Mouse (Mus musculus) neural tube, embryonic 13.5 days (tissue): ENCODE measurements at regions not wholly inside any gene's neighbourhood (a gene's known extent, or its start where the extent isn't known, plus 50 kb on each side); places are given as distances from the start of the nearest gene placed in this dataset.

Experiments used
- ATAC-seq: fragments of 200-750 bp; cut with Nextera tagmentation; 2 replicates; pipeline ENCODE4 v1.8.0; 2017; ENCODE audit warnings: low read depth, mild to moderate bottlenecking, moderate TSS enrichment, moderate library complexity
- H3K27ac ChIP-seq: fragments of 300-500 bp; sonication (generic); replicated peaks from 2 replicates; pipeline ENCODE4 v1.5.1; 2015; ENCODE audit warnings: moderate library complexity, mild to moderate bottlenecking, inconsistent platforms
- H3K27me3 ChIP-seq: fragments of 300-500 bp; sonication (generic); 2 replicates; pipeline ENCODE4 v1.6.1; 2015; ENCODE audit warnings: mild to moderate bottlenecking, inconsistent platforms
- H3K36me3 ChIP-seq: fragments of 300-500 bp; sonication (generic); 2 replicates; pipeline ENCODE4 v1.6.1; 2015; ENCODE audit warnings: mild to moderate bottlenecking, inconsistent platforms
- H3K4me1 ChIP-seq: fragments of 300-500 bp; sonication (generic); replicated peaks from 2 replicates; pipeline ENCODE4 v1.6.1; 2015; ENCODE audit warnings: inconsistent platforms
- H3K4me2 ChIP-seq: fragments of 300-500 bp; sonication (generic); 2 replicates; pipeline ENCODE4 v1.6.1; 2015; ENCODE audit warnings: inconsistent platforms, mild to moderate bottlenecking, moderate library complexity
- H3K4me3 ChIP-seq: fragments of 300-500 bp; sonication (generic); 2 replicates; pipeline ENCODE4 v1.5.1; 2015; ENCODE audit warnings: mild to moderate bottlenecking, inconsistent platforms
- H3K9ac ChIP-seq: fragments of 300-500 bp; sonication (generic); 2 replicates; pipeline ENCODE4 v1.6.1; 2015; ENCODE audit warnings: moderate library complexity, mild to moderate bottlenecking, inconsistent platforms
- H3K9me3 ChIP-seq: fragments of 300-500 bp; sonication (generic); 2 replicates; pipeline ENCODE4 v1.6.1; 2016; ENCODE audit warnings: inconsistent platforms
- WGBS: fragments of 180-500 bp; shearing (Covaris S2); methylation state at CpG from one replicate; pipeline ENCODE4 v1.1.7; 2015; 5-methylcytosine and 5-hydroxymethylcytosine counted together

- ATAC-seq: no peak
- no peak overlapping the region for H3K9ac ChIP-seq
- no peaks in the 10 kb centered on the region for H3K27me3 ChIP-seq
- no peak overlapping the region for H3K4me3 ChIP-seq
- H3K27ac ChIP-seq: no peak overlapping the region
- WGBS: 61% methylated on average over 5 of the region's 5 CpGs
- H3K36me3 ChIP-seq: no peaks in the 10 kb centered on the region
- H3K4me2 ChIP-seq: no peak overlapping the region
- no peaks in the 10 kb centered on the region for H3K4me1 ChIP-seq
- H3K9me3 ChIP-seq: no peaks in the 10 kb centered on the region
Observed at GRCm38 (mm10) chr17:61960837-61961236, 920.3 kb downstream of the Efna5 start.

GRCm38 (mm10) chr17:61960017-61960813 is 920.9 kb downstream of the Efna5 start:
- Histone ChIP-seq H3K4me3 (no peak overlapping the region), H3K4me1 (no peaks in the 10 kb centered on the region), H3K9ac (no peak overlapping the region), H3K27ac (no peak overlapping the region), H3K36me3 (no peaks in the 10 kb centered on the region), H3K27me3 (no peaks in the 10 kb centered on the region), H3K9me3 (no peaks in the 10 kb centered on the region), H3K4me2 (no peak overlapping the region)
- WGBS: 76% methylated on average over 5 of the region's 5 CpGs
- no peak for ATAC-seq

GRCm38 (mm10) chr17:61917766-61918165 is 963.4 kb downstream of the Efna5 start:
- H3K9ac ChIP-seq: no peak overlapping the region
- H3K4me1 ChIP-seq: no peaks in the 10 kb centered on the region
- H3K36me3 ChIP-seq: no peaks in the 10 kb centered on the region
- no peak overlapping the region for H3K27ac ChIP-seq
- ATAC-seq: no peak
- H3K9me3 ChIP-seq: no peaks in the 10 kb centered on the region
- H3K4me2 ChIP-seq: no peak overlapping the region
- no peak overlapping the region for H3K4me3 ChIP-seq
- H3K27me3 ChIP-seq: no peaks in the 10 kb centered on the region

GRCm38 (mm10) chr17:61902898-61903297 is 978.2 kb downstream of the Efna5 start:
- Histone ChIP-seq H3K4me3 (no peak overlapping the region), H3K4me2 (no peak overlapping the region), H3K27me3 (no peaks in the 10 kb centered on the region), H3K4me1 (no peaks in the 10 kb centered on the region), H3K9me3 (no peaks in the 10 kb centered on the region), H3K27ac (no peak overlapping the region), H3K9ac (no peak overlapping the region), H3K36me3 (no peaks in the 10 kb centered on the region)
- WGBS: 94% methylated on average over 19 of the region's 19 CpGs
- ATAC-seq: no peak

- WGBS: 63% methylated on average over 4 of the region's 4 CpGs
- H3K27ac ChIP-seq: no peak overlapping the region
- no peak overlapping the region for H3K4me2 ChIP-seq
- no peaks in the 10 kb centered on the region for H3K4me1 ChIP-seq
- H3K36me3 ChIP-seq: no peaks in the 10 kb centered on the region
- no peak overlapping the region for H3K9ac ChIP-seq
- ATAC-seq: no peak
- no peaks in the 10 kb centered on the region for H3K27me3 ChIP-seq
- H3K4me3 ChIP-seq: no peak overlapping the region
- H3K9me3 ChIP-seq: no peaks in the 10 kb centered on the region
Observed at GRCm38 (mm10) chr17:61890631-61891030, 990.5 kb downstream of the Efna5 start.

GRCm38 (mm10) chr17:61866154-61866553 is 1015.0 kb downstream of the Efna5 start:
- H3K9ac ChIP-seq: no peak overlapping the region
- no peak overlapping the region for H3K4me2 ChIP-seq
- H3K9me3 ChIP-seq: no peaks in the 10 kb centered on the region
- H3K27me3 ChIP-seq: no peaks in the 10 kb centered on the region
- no peaks in the 10 kb centered on the region for H3K36me3 ChIP-seq
- 73% methylated on average over 4 of the region's 4 CpGs for WGBS
- no peaks in the 10 kb centered on the region for H3K4me1 ChIP-seq
- no peak overlapping the region for H3K27ac ChIP-seq
- no peak overlapping the region for H3K4me3 ChIP-seq
- ATAC-seq: no peak

- no peak overlapping the region for H3K4me3 ChIP-seq
- H3K9ac ChIP-seq: no peak overlapping the region
- no peak overlapping the region for H3K4me2 ChIP-seq
- H3K9me3 ChIP-seq: no peaks in the 10 kb centered on the region
- WGBS: 86% methylated on average over 2 of the region's 2 CpGs
- no peaks in the 10 kb centered on the region for H3K27me3 ChIP-seq
- H3K36me3 ChIP-seq: no peaks in the 10 kb centered on the region
- no peak overlapping the region for H3K27ac ChIP-seq
- no peaks in the 10 kb centered on the region for H3K4me1 ChIP-seq
- no peak for ATAC-seq
Observed at GRCm38 (mm10) chr17:61862437-61862836, 1018.7 kb downstream of the Efna5 start.

- Histone ChIP-seq H3K36me3 (no peaks in the 10 kb centered on the region), H3K27ac (no peak overlapping the region), H3K27me3 (no peaks in the 10 kb centered on the region), H3K9me3 (no peaks in the 10 kb centered on the region; the same call in 1 of the 2 replicates), H3K4me1 (no peaks in the 10 kb centered on the region), H3K4me2 (no peak overlapping the region), H3K9ac (no peak overlapping the region), H3K4me3 (no peak overlapping the region)
- no peak for ATAC-seq
- WGBS: 88% methylated on average over 2 of the region's 2 CpGs
Observed at GRCm38 (mm10) chr17:61837555-61837954, 1043.6 kb downstream of the Efna5 start.

GRCm38 (mm10) chr17:61815490-61815889 is 1065.6 kb downstream of the Efna5 start:
- no peaks in the 10 kb centered on the region for H3K36me3 ChIP-seq
- H3K27me3 ChIP-seq: no peaks in the 10 kb centered on the region
- H3K4me2 ChIP-seq: no peak overlapping the region
- no peak overlapping the region for H3K27ac ChIP-seq
- no peaks in the 10 kb centered on the region for H3K4me1 ChIP-seq
- WGBS: 84% methylated on average over 2 of the region's 2 CpGs
- no peak overlapping the region for H3K4me3 ChIP-seq
- H3K9ac ChIP-seq: no peak overlapping the region
- no peak for ATAC-seq
- no peaks in the 10 kb centered on the region for H3K9me3 ChIP-seq

- Histone ChIP-seq H3K9me3 (no peaks in the 10 kb centered on the region), H3K27ac (no peak overlapping the region), H3K36me3 (no peaks in the 10 kb centered on the region), H3K9ac (no peak overlapping the region), H3K4me2 (no peak overlapping the region), H3K4me3 (no peak overlapping the region), H3K4me1 (no peaks in the 10 kb centered on the region), H3K27me3 (no peaks in the 10 kb centered on the region)
- no peak for ATAC-seq
Observed at GRCm38 (mm10) chr17:61768361-61768760, 1112.8 kb downstream of the Efna5 start.

GRCm38 (mm10) chr17:61765143-61765542 is 1116.0 kb downstream of the Efna5 start:
- no peak overlapping the region for H3K4me2 ChIP-seq
- H3K4me1 ChIP-seq: no peaks in the 10 kb centered on the region
- H3K36me3 ChIP-seq: no peaks in the 10 kb centered on the region
- no peak overlapping the region for H3K9ac ChIP-seq
- 47% methylated on average over 2 of the region's 2 CpGs for WGBS
- H3K27ac ChIP-seq: no peak overlapping the region
- no peaks in the 10 kb centered on the region for H3K27me3 ChIP-seq
- no peak overlapping the region for H3K4me3 ChIP-seq
- ATAC-seq: peak; percentile 65
- no peaks in the 10 kb centered on the region for H3K9me3 ChIP-seq
